Mouse (Mus musculus) common myeloid progenitor, adult 5-6 weeks (primary cell): ENCODE results near the gene L2hgdh. TPM values are rescaled to one million over a fixed set of nuclear protein-coding genes. Genes with fewer than 3 reads are reported as not detected.
A peak's percentile ranks its signal among the peaks of the same experiment; 100 is the strongest.

ENCODE experiments used
- ATAC-seq: replicated peaks from 2 replicates; pipeline ENCODE4 v1.8.0; 2016; ENCODE audit warnings: low read depth, mild to moderate bottlenecking, moderate TSS enrichment, inconsistent platforms; ENCODE audit not compliant: poor library complexity, severe bottlenecking
- total RNA-seq: library from RNA; stranded (forward); fragments of 200-1000, 187-1606 nt; gene quantifications from 2 replicates; pipeline ENCODE4 v1.2.3, GENCODE M21; 2017

The L2hgdh gene
- total RNA-seq, 1 experiment from 2014 or later, result 34.4 TPM

GRCm38 (mm10) chr12:69676157-69676556 is 48.5 kb downstream of the L2hgdh start:
- ATAC-seq, result no peak

GRCm38 (mm10) chr12:69674576-69675537 is 49.8 kb downstream of the L2hgdh start:
- ATAC-seq, result 0 out of 2 replicates have a peak, but pooled peaks have one; percentile 22

- ATAC-seq, result no peak
These were observed 50.5 kb downstream of the L2hgdh start for GRCm38 (mm10) chr12:69674176-69674575.

GRCm38 (mm10) chr12:69666721-69667120 is 58.0 kb downstream of the L2hgdh start:
- ATAC-seq, result no peak

GRCm38 (mm10) chr12:69661658-69662057 is 63.0 kb downstream of the L2hgdh start:
- ATAC-seq, result no peak

GRCm38 (mm10) chr12:69653973-69654372 is 70.7 kb downstream of the L2hgdh start:
- peak; percentile 93 for ATAC-seq

- no peak for ATAC-seq
These were observed 75.2 kb downstream of the L2hgdh start for GRCm38 (mm10) chr12:69649511-69649910.

GRCm38 (mm10) chr12:69645821-69646616 is 78.7 kb downstream of the L2hgdh start:
- no peak for ATAC-seq

- ATAC-seq, result no peak
These were observed 79.8 kb downstream of the L2hgdh start for GRCm38 (mm10) chr12:69644877-69645276.

- no peak for ATAC-seq
These were observed 81.8 kb downstream of the L2hgdh start for GRCm38 (mm10) chr12:69642877-69643276.

Other genes starting within 250 kb of the L2hgdh start
- gene Vcpkmt, start 141.8 kb downstream of the L2hgdh start, total RNA-seq, result 13.5 and 16.6 TPM in 2 replicates
- gene Sos2, start 43.0 kb downstream of the L2hgdh start, total RNA-seq, result 40.8 and 59.9 TPM in 2 replicates
- gene Atp5s, start 77 bp upstream of the L2hgdh start, total RNA-seq, result 27.3 and 29.0 TPM in 2 replicates
- 0.09 TPM in 1 of 2 replicates, not detected in the other for gene Cdkl1, start 66.4 kb upstream of the L2hgdh start, total RNA-seq
- gene Atl1, start 167.7 kb upstream of the L2hgdh start, total RNA-seq, result 1.6 TPM in 2 replicates
- gene Map4k5, start 168.3 kb upstream of the L2hgdh start, total RNA-seq, result 26.6 and 57.0 TPM in 2 replicates